In genomic region chr4:105215726-105216410, GRCm38 (mm10) we compare ENCODE assay signal across 9 mouse cellular contexts. TPM values are rescaled to one million over a fixed set of nuclear protein-coding genes. Genes with fewer than 3 reads are reported as not detected.
DNase-seq lines count a peak whose midpoint lies in the region; ATAC-seq and TF ChIP-seq lines count a peak whose summit lies in the region.
"Had no signal": no experiment of that assay in that cellular context is flagged by ENCODE, and none has a peak within 500 bp of the region (broad histone marks: within the 10 kb centered on the region; RNA-seq: fewer than 3 reads in every experiment).

No protein-coding gene starts in this region.

- H3K27ac ChIP-seq in hindbrain, embryonic 10.5 days: peak overlapping the region; percentile 13; the same call in 1 of the 2 replicates
- no peak overlapping the region for H3K27ac ChIP-seq in hindbrain, embryonic 16.5 days (ENCODE audit: low read depth, low read length)
- peak overlapping the region; percentile 51 for H3K27ac ChIP-seq in heart, embryonic 16.5 days (ENCODE audit: low read length)
- peak overlapping the region; percentile 8; the same call in 1 of the 2 replicates for H3K27ac ChIP-seq in lung, postnatal 0 days (ENCODE audit: low read length)

- 80% methylated on average over 12 of the region's 12 CpGs for WGBS in hindbrain, embryonic 10.5 days
- 79% methylated on average over 12 of the region's 12 CpGs for WGBS in hindbrain, embryonic 16.5 days
- 69% methylated on average over 12 of the region's 12 CpGs for WGBS in heart, embryonic 16.5 days
- 69% methylated on average over 12 of the region's 12 CpGs for WGBS in lung, postnatal 0 days

- H3K9ac ChIP-seq in hindbrain, embryonic 16.5 days (ENCODE audit: low read depth, low read length): no peak overlapping the region
- H3K9ac ChIP-seq in heart, embryonic 16.5 days (ENCODE audit: low read length): no peak overlapping the region
- H3K9ac ChIP-seq in lung, postnatal 0 days (replicated peaks; ENCODE audit: low read depth): no peak overlapping the region
- H3K9ac ChIP-seq: lung, embryonic 14.5 days had no signal

- no peak overlapping the region for H3K4me3 ChIP-seq in hindbrain, embryonic 10.5 days
- H3K4me3 ChIP-seq in hindbrain, embryonic 16.5 days (ENCODE audit: low read length): no peak overlapping the region
- no peak overlapping the region for H3K4me3 ChIP-seq in heart, embryonic 16.5 days (ENCODE audit: low read length)
- no peak overlapping the region for H3K4me3 ChIP-seq in lung, postnatal 0 days (ENCODE audit: low read depth, low read length)

- H3K27me3 ChIP-seq in hindbrain, embryonic 10.5 days (ENCODE audit: insufficient read depth, poor library complexity, severe bottlenecking): no peaks in the 10 kb centered on the region
- H3K27me3 ChIP-seq in hindbrain, embryonic 16.5 days (replicated peaks; ENCODE audit: control insufficient read depth, insufficient read depth, low read length): no peaks in the 10 kb centered on the region
- H3K27me3 ChIP-seq in heart, embryonic 16.5 days (ENCODE audit: control insufficient read depth, insufficient read depth, low read length): no peaks in the 10 kb centered on the region
- no peaks in the 10 kb centered on the region for H3K27me3 ChIP-seq in lung, postnatal 0 days (replicated peaks; ENCODE audit: insufficient read depth, low read length)

- H3K4me2 ChIP-seq in hindbrain, embryonic 16.5 days (ENCODE audit: low read length): no peak overlapping the region
- no peak overlapping the region for H3K4me2 ChIP-seq in heart, embryonic 16.5 days (ENCODE audit: low read depth, low read length)
- no peak overlapping the region for H3K4me2 ChIP-seq in lung, postnatal 0 days (replicated peaks; ENCODE audit: low read depth, low read length)
- H3K4me2 ChIP-seq: lung, embryonic 14.5 days had no signal

- H3K4me1 ChIP-seq in hindbrain, embryonic 10.5 days (replicated peaks): peaks cover 14% of the 10 kb centered on the region
- no peaks in the 10 kb centered on the region; the same call in 1 of the 2 replicates for H3K4me1 ChIP-seq in hindbrain, embryonic 16.5 days (ENCODE audit: control insufficient read depth, insufficient read depth, low read depth, low read length)
- no peaks in the 10 kb centered on the region; the same call in 1 of the 2 replicates for H3K4me1 ChIP-seq in heart, embryonic 16.5 days (ENCODE audit: control insufficient read depth, insufficient read depth, low read length)
- H3K4me1 ChIP-seq in lung, postnatal 0 days (ENCODE audit: insufficient read depth, low read depth, low read length): no peaks in the 10 kb centered on the region

- peaks cover 79% of the 10 kb centered on the region for H3K36me3 ChIP-seq in hindbrain, embryonic 10.5 days
- no peaks in the 10 kb centered on the region for H3K36me3 ChIP-seq in hindbrain, embryonic 16.5 days (ENCODE audit: control insufficient read depth, insufficient read depth, low read length)
- peaks cover 8% of the 10 kb centered on the region; the same call in 1 of the 2 replicates for H3K36me3 ChIP-seq in heart, embryonic 16.5 days (ENCODE audit: control insufficient read depth, insufficient read depth)
- peaks cover 14% of the 10 kb centered on the region for H3K36me3 ChIP-seq in lung, postnatal 0 days (ENCODE audit: insufficient read depth, low read length)

- no peak for TF ChIP-seq CTCF in lung, postnatal 0 days (IDR thresholded peaks at IDR 0.05)

- ATAC-seq in hindbrain, embryonic 16.5 days: no peak
- peak; percentile 47 for ATAC-seq in heart, embryonic 16.5 days (replicated peaks; ENCODE audit: extremely low read depth, insufficient read depth, low FRiP score)
- peak; percentile 76 for ATAC-seq in lung, postnatal 0 days

- no peaks in the 10 kb centered on the region for H3K9me3 ChIP-seq in hindbrain, embryonic 10.5 days
- no peaks in the 10 kb centered on the region for H3K9me3 ChIP-seq in hindbrain, embryonic 16.5 days (ENCODE audit: control insufficient read depth, low read length)
- H3K9me3 ChIP-seq in heart, embryonic 16.5 days (replicated peaks; ENCODE audit: control insufficient read depth, low read length): no peaks in the 10 kb centered on the region
- no peaks in the 10 kb centered on the region for H3K9me3 ChIP-seq in lung, postnatal 0 days (ENCODE audit: low read length)

- peak; percentile 64 for TF ChIP-seq EP300 in lung, postnatal 0 days (IDR thresholded peaks at IDR 0.05)

- no peak for DNase-seq in hindbrain, embryonic 10.5 days (ENCODE audit: low spot score)
- peak; percentile 91 for DNase-seq in adrenal gland, adult 2 months
- peak; percentile 56 for DNase-seq in lung, postnatal 0 days (ENCODE audit: low spot score)
- no peak for DNase-seq in neural tube, embryonic 10.5 days (ENCODE audit: extremely low spot score, low spot score)
- no peak for DNase-seq in ovary, postnatal 36 days (ENCODE audit: low spot score)
- DNase-seq in cerebellum, postnatal 10 days: no peak
- DNase-seq: lung, embryonic 14.5 days had no signal

RNA-seq across cellular contexts. Expression of gene Plpp3, which starts 58.7 kb away (rescaled TPM):
- polyA plus RNA-seq in hindbrain, embryonic 10.5 days (2016; fragmentation: Nextera tagmentation; extraction: Ambion mirVana): 63.4 and 63.8 TPM in 2 replicates
- polyA plus RNA-seq in hindbrain, embryonic 16.5 days (2015; fragmentation: Nextera tagmentation; extraction: Ambion mirVana): 114 and 122 TPM in 2 replicates
- total RNA-seq in adrenal gland, adult 2 months (2021): 100 to 1,000 TPM; 237 to 336 TPM
- 246 and 342 TPM in 2 replicates for polyA plus RNA-seq in adrenal gland, adult 2 months (2012; rRNA removed)
- polyA plus RNA-seq in heart, embryonic 16.5 days (2015; fragmentation: Nextera tagmentation; extraction: Ambion mirVana): 37.0 and 40.8 TPM in 2 replicates
- polyA plus RNA-seq in lung, postnatal 0 days (2015; fragmentation: Nextera tagmentation; extraction: Ambion mirVana): 134 and 140 TPM in 2 replicates

Comparison
In these comparisons a context has a peak if more than half of its experiments do, and no peak if none do; other contexts are left out.
1. DNase-seq: peak in adrenal gland, adult 2 months (single experiment) and lung, postnatal 0 days (single experiment); none in hindbrain, embryonic 10.5 days (single experiment), neural tube, embryonic 10.5 days (single experiment), ovary, postnatal 36 days (single experiment) and cerebellum, postnatal 10 days (0 of 2).